Mouse (Mus musculus) liver, embryonic 14.5 days (tissue): ENCODE data around the gene Slc30a6. TPM values are rescaled to one million over a fixed set of nuclear protein-coding genes. Genes with fewer than 3 reads are reported as not detected.

Source experiments
- ATAC-seq: fragments of 200-750 bp; cut with Nextera tagmentation; 2 replicates; pipeline ENCODE4 v1.8.0; 2017; ENCODE audit warnings: moderate number of reproducible peaks, mild to moderate bottlenecking, moderate library complexity; ENCODE audit not compliant: insufficient read depth
- DNase-seq, 3 experiments: peaks; one replicate each; pipeline ENCODE4 v3.0.0-alpha.2; 2012 to 2013; ENCODE audit warnings: low read depth in 3 of 3, low spot score in 3 of 3
- H3K27ac ChIP-seq: fragments of 300-500 bp; sonication (generic); 2 replicates; pipeline ENCODE4 v1.5.1; 2014; ENCODE audit warnings: moderate library complexity, mild to moderate bottlenecking, control low read depth, inconsistent platforms
- H3K27me3 ChIP-seq: fragments of 300-500 bp; sonication (generic); 2 replicates; pipeline ENCODE4 v1.6.1; 2014; ENCODE audit warnings: mild to moderate bottlenecking, low read length, moderate library complexity; ENCODE audit not compliant: control insufficient read depth, insufficient read depth
- H3K36me3 ChIP-seq: fragments of 300-500 bp; sonication (generic); replicated peaks from 2 replicates; pipeline ENCODE4 v1.6.1; 2014; ENCODE audit warnings: low read depth; ENCODE audit not compliant: control insufficient read depth, insufficient read depth
- H3K4me1 ChIP-seq, 2 experiments: fragments of 200-500 bp in 1 of 2; fragments of 300-500 bp in 1 of 2; sonication (generic) in 1 of 2; replicated peaks; 2 replicates each; pipeline ENCODE4 v1.6.1; 2012 to 2014; ENCODE audit warnings: antibody characterized with exemption in 1 of 2, inconsistent platforms in 1 of 2, low read length in 1 of 2; ENCODE audit not compliant: control insufficient read depth in 2 of 2, insufficient read depth in 2 of 2
- H3K4me2 ChIP-seq: fragments of 300-500 bp; sonication (generic); 2 replicates; pipeline ENCODE4 v1.6.1; 2014; ENCODE audit warnings: low read depth, mild to moderate bottlenecking, control low read depth, moderate library complexity
- H3K4me3 ChIP-seq, 2 experiments: fragments of 200-500 bp in 1 of 2; fragments of 300-500 bp in 1 of 2; sonication (generic) in 1 of 2; 2 replicates each; pipeline ENCODE4 v1.5.1; 2012 to 2014; ENCODE audit warnings: low read depth in 2 of 2, low read length in 2 of 2, mild to moderate bottlenecking in 2 of 2, control low read depth in 1 of 2, inconsistent platforms in 1 of 2, moderate library complexity in 1 of 2; ENCODE audit not compliant: insufficient read depth in 1 of 2
- H3K9ac ChIP-seq: fragments of 300-500 bp; sonication (generic); replicated peaks from 2 replicates; pipeline ENCODE4 v1.6.1; 2014; ENCODE audit warnings: mild to moderate bottlenecking, control low read depth, moderate library complexity
- H3K9me3 ChIP-seq: fragments of 300-500 bp; sonication (generic); 2 replicates; pipeline ENCODE4 v1.6.1; 2016; ENCODE audit warnings: low read length, mixed read lengths; ENCODE audit not compliant: control insufficient read depth
- CTCF ChIP-seq: IDR thresholded peaks from 2 replicates; pipeline ENCODE4 v1.5.1; 2016; ENCODE audit warnings: antibody characterized with exemption, low read depth, control low read depth
- EP300 ChIP-seq: IDR thresholded peaks from 2 replicates; pipeline ENCODE4 v1.6.1; 2016; ENCODE audit warnings: antibody characterized with exemption, low read depth
- WGBS: fragments of 180-500 bp; shearing (Covaris S2); extraction: QIAGEN DNeasy Blood & Tissue Kit; methylation state at CpG from one replicate; pipeline ENCODE4 v1.1.7; 2014; ENCODE audit not compliant: insufficient replicate concordance; 5-methylcytosine and 5-hydroxymethylcytosine counted together
- polyA plus RNA-seq, 2 experiments: library from polyadenylated mRNA; depleted of rRNA in 1 of 2; stranded (reverse) in 1 of 2; unstranded in 1 of 2; fragments of >200 nt; fragmentation: Nextera tagmentation in 1 of 2; extraction: Ambion mirVana in 1 of 2; gene quantifications; 2 replicates each; pipeline versions ENCODE4 v1.2.1 to v1.2.3; 2012 to 2014

Gene Slc30a6
- 9.1 TPM in 2 replicates for polyA plus RNA-seq (2012; rRNA removed)
- polyA plus RNA-seq (2014; fragmentation: Nextera tagmentation; extraction: Ambion mirVana) = 14.9 and 15.9 TPM in 2 replicates

DNA sequence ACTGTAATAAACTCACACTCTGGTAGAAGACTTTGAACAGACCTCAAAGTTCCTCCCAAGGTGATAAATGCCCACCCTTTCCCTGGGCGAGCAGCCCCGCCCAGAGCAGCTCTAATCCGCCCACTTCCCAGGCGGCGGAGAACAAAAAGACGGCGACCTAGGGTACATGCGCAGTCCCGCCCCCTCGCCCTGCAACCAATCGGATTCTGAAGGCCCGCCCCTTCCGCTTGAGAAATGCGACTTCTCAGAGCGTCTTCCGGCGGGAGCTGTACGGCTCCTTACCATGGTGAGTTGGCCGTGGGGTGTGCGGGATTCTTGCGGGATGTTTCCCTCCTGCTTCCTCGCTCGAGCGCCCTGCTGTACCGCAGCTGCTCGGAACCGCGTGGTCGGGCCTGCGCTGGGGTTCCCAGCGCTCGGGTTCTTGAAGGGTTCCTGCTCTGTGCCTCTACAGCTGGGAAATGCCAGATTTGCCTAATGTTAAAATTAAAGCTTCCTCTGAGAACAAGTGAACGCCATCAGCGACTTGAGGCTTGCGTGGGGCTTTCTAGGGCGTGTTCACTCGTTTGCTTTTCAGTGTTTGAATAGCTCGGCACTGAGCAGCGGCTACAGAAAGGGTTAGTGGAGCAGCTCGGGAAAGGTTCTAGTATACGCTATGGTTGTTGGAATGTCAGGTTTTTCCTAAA is at the start of gene Slc30a6:
Gene Slc30a6, plus strand, starts transcription at position 226 of the 683 bp plus-strand sequence.
- H3K4me3 ChIP-seq = peak within 1 kb of the TSS; percentile 75 to 85
- TF ChIP-seq EP300 (no peak), CTCF (no peak)
- H3K9me3 ChIP-seq = no peaks in the 10 kb centered on the region
- H3K4me1 ChIP-seq = peaks cover 10 to 11% of the 10 kb centered on the region in 2 experiments
- no peaks in the 10 kb centered on the region for H3K27me3 ChIP-seq
- ATAC-seq (peak; percentile 99), DNase-seq (peak; percentile 94 to 95 (median 94))
- H3K36me3 ChIP-seq = no peaks in the 10 kb centered on the region
- peak within 1 kb of the TSS; percentile 89 for H3K4me2 ChIP-seq
- WGBS = under 1% methylated on average over 41 of the region's 41 CpGs
- peak within 1 kb of the TSS; percentile 94 for H3K9ac ChIP-seq
- peak within 1 kb of the TSS; percentile 79 for H3K27ac ChIP-seq

DNA sequence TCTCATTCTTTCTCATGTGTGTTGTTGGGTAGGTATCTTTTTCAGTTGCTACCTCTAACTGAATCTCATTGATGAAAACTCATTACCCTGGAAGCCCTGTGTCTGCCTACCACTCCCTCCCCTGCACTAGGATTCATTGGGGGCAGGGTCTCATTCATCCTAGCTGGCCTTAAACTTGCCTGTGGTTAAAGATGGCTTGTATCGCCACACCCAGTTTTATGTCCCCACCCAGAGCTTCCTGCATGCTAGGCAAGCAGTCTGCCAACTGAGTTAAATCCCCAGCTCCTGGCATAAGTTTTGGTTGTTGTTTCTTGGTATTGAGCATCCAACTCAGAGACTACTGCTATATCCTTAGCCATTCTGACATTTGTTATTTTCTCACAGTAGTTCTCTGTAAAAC is 31.8 kb upstream of the Slc30a6 start:
- no peak for DNase-seq
- peaks cover 2% of the 10 kb centered on the region; the same call in 1 of the 2 replicates for H3K36me3 ChIP-seq
- no peak overlapping the region for H3K4me2 ChIP-seq
- H3K27ac ChIP-seq = no peak overlapping the region
- no peak for TF ChIP-seq EP300
- TF ChIP-seq CTCF = no peak
- no peaks in the 10 kb centered on the region for H3K27me3 ChIP-seq
- no peak overlapping the region for H3K9ac ChIP-seq
- no peak for ATAC-seq
- H3K4me1 ChIP-seq = peaks cover 0 to 3% of the 10 kb centered on the region in 2 experiments; a peak in 1 of 4 replicates
- 4% methylated on average over 1 of the region's 1 CpGs for WGBS
- H3K4me3 ChIP-seq = no peak overlapping the region
- H3K9me3 ChIP-seq = no peaks in the 10 kb centered on the region

DNA sequence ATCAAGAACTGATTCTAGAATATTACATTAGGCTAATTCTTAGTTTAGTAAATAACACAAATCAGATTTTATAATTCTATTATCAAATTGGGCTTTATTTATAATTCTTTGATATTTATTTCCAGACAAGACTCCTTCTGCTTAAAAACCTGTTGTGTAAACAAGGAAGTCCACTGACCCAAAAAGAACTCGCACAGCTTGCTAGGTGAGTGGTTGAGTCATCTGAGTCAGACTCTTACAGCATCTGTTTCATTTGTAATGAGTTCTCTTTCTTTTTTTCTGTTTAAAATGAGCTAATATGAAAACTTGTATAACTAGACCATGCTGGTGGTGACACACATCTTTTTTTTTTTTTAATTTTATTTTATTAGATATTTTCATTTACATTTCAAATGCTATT is 18.5 kb upstream of the Slc30a6 start:
- 82% methylated on average over 1 of the region's 1 CpGs for WGBS
- Histone ChIP-seq H3K4me2 (no peak overlapping the region), H3K36me3 (peaks cover 16% of the 10 kb centered on the region), H3K9ac (no peak overlapping the region), H3K4me3 (no peak overlapping the region), H3K27me3 (no peaks in the 10 kb centered on the region), H3K27ac (no peak overlapping the region), H3K4me1 (no peaks in the 10 kb centered on the region), H3K9me3 (no peaks in the 10 kb centered on the region)
- no peak for ATAC-seq
- TF ChIP-seq EP300 = no peak
- no peak for TF ChIP-seq CTCF
- DNase-seq = no peak

DNA sequence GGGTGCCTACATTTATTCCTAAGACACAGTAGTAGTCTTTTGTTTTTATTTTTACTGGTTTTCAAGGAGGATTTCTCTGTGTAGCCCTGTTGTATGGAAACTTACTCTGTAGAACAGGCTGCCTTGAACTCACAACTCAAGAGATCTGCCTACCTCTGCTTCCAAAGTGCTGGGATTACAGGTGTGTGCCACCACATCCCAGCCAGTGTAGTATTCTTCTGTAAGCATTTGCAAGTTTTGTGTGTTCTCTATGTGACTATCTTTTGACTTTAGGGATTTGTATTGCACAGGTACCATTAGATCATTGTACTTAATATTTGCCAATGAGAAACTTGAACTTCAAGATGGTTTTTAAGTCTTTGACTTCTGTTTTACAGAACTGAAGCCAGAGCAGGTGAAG is 8.8 kb upstream of the Slc30a6 start:
- Histone ChIP-seq H3K36me3 (peaks cover 13% of the 10 kb centered on the region), H3K9me3 (no peaks in the 10 kb centered on the region), H3K4me3 (no peak overlapping the region), H3K4me1 (no peaks in the 10 kb centered on the region), H3K27me3 (no peaks in the 10 kb centered on the region), H3K27ac (no peak overlapping the region), H3K9ac (no peak overlapping the region), H3K4me2 (no peak overlapping the region)
- TF ChIP-seq EP300 = no peak
- no peak for TF ChIP-seq CTCF
- DNase-seq = no peak
- no peak for ATAC-seq

DNA sequence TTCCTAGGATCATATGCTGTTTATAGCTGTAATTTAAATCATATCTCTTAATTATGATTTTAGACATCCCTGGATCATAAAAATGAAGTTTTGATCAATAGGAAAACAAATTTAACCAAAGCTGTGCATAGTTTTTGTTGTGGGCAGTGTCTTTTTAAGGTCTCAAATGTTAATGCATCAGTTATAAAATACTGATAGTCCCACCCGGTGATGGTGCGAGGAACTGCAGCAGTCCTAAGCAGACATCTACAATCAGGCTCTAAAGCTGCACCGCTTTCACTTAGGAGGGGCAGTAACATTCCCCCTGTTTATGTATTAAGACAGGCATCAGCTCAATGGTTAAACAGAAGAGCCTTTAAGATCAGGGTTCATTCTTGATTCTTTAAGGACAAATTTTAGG is 5.6 kb upstream of the Slc30a6 start:
- ATAC-seq (no peak), DNase-seq (no peak)
- TF ChIP-seq EP300 (no peak), CTCF (no peak)
- no peaks in the 10 kb centered on the region for H3K27me3 ChIP-seq
- no peak overlapping the region for H3K4me3 ChIP-seq
- H3K9ac ChIP-seq = no peak overlapping the region
- no peak overlapping the region for H3K27ac ChIP-seq
- peaks cover 2 to 4% of the 10 kb centered on the region in 2 experiments for H3K4me1 ChIP-seq
- H3K9me3 ChIP-seq = no peaks in the 10 kb centered on the region
- no peak overlapping the region for H3K4me2 ChIP-seq
- WGBS = 82% methylated on average over 3 of the region's 3 CpGs
- H3K36me3 ChIP-seq = peaks cover 8% of the 10 kb centered on the region; the same call in 1 of the 2 replicates
